Mouse (Mus musculus): Measurements from ENCODE around the gene 4930470P17Rik. TPM values are rescaled to one million over a fixed set of nuclear protein-coding genes. Genes with fewer than 3 reads are reported as not detected.
"Not testable (repeated sequence)": the region's sequence is repeated elsewhere in the genome, so short reads cannot be mapped to it uniquely, and the experiment has no call there.

4930470P17Rik gene
- total and polyA plus RNA-seq, 3 experiments = not detected

DNA sequence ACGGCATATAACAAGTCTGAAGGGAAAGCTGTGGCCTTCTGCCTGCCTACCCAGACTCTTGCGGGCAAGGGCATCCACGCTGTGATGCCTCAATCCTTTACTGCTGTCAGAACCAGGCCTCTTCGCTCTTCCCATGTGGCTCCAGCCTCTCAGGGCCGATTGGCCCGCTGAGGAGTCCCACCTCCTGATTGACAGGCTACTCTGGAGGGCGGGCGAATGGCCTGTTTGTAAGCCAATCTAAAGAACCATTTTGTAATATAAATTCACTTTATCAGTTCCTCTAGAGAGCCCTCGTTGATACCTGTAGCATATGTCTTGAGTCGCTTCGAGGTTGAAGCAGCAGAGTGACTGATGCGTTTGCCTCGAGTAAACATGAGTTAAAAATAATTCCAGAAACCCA, 21.2 kb upstream of the 4930470P17Rik start:
- no peak overlapping the region for H3K27ac ChIP-seq (ENCODE audit: insufficient read depth, low read depth)
- no peaks in the 10 kb centered on the region for H3K27me3 ChIP-seq (replicated peaks)
- no peak for DNase-seq (ENCODE audit: extremely low read depth)
- no peak for TF ChIP-seq PAX5 (IDR thresholded peaks at IDR 0.05; ENCODE audit: low read length)
- in situ Hi-C loops (cut with MboI; ENCODE audit: low pct_ligation_motif_present, low pct_unique_long_range_greater_than_20kb, low sequenced_read_pairs) (no loop called here), dilution Hi-C loops (cut with MboI; ENCODE audit: extremely low pct_ligation_motif_present, extremely low pct_unique_long_range_greater_than_20kb, low sequenced_read_pairs) (no loop called here)
- H3K79me2 ChIP-seq (replicated peaks; ENCODE audit: control insufficient read depth, extremely low read depth, insufficient read depth, poor library complexity, severe bottlenecking) = no peaks in the 10 kb centered on the region
- no peak overlapping the region for H3K9ac ChIP-seq (ENCODE audit: insufficient read depth, low read depth)
- H3K4me1 ChIP-seq (ENCODE audit: control insufficient read depth in 1 of 2, insufficient read depth in 2 of 2) = no peaks in the 10 kb centered on the region
- H3K9me3 ChIP-seq (replicated peaks; ENCODE audit: low read length) = peaks cover 52% of the 10 kb centered on the region
- no peaks in the 10 kb centered on the region for H3K36me3 ChIP-seq (replicated peaks in 1 of 2; ENCODE audit: control insufficient read depth in 1 of 2, insufficient read depth in 1 of 2, low read length in 1 of 2)
- H3K4me3 ChIP-seq (replicated peaks in 1 of 3; ENCODE audit: low read depth in 2 of 3, low read length in 2 of 3, poor library complexity in 1 of 3) = no peak overlapping the region
- H3K4me2 ChIP-seq (ENCODE audit: insufficient read depth, low read depth, poor library complexity, severe bottlenecking) = no peak overlapping the region

DNA sequence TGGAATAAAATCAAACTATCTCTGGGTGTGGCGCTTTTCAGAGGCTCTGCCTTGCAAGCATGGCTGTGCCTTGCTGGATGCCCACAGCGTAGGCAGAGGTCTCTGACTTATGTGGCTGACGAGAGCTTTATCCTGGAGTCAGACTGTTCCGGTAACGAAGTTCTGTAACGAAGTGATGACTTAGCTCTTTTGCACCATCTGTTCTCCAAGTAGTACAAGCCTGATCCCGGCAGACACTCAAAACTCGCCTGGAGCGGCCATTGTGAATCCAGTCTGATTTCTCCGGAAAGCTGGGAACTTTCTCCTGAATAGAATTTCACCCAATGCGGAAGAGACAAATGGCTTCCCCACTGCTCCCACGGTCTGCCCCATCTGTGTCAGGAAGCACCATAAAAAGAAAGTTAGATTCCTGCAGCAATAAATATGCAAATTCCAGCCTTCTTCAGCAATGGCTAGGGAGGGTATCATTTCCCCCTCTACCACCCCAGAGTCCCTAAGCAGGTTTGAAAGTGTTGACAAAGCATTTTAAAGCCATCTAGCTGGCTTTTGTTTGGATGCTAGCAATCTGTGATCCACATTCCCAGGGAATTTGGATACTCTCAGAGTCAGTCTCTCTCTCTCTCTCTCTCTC, 17.2 kb upstream of the 4930470P17Rik start:
- in situ Hi-C loops (cut with MboI; ENCODE audit: low pct_ligation_motif_present, low pct_unique_long_range_greater_than_20kb, low sequenced_read_pairs) = no loop called here

DNA sequence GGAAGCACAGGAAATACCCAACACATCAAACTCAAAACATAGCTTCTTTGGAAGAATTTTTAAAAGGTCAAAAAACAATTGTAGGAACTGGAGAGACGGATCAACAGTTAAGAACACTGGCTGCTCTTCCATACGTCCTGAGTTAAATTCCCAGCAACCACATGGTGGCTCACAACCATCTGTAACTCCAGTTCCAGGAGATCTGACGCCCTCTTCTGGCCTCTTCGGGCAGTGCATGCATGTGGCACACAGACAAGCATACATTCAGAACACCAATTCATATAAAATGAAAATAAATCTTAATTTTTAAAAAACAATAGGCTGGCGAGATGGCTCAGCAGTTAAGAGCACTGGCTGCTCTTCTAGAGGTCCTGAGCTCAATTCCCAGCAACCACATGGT, 10.0 kb upstream of the 4930470P17Rik start:
- H3K9ac ChIP-seq (ENCODE audit: insufficient read depth, low read depth); H3K4me1 ChIP-seq (ENCODE audit: control insufficient read depth in 1 of 2, insufficient read depth in 2 of 2); H3K27ac ChIP-seq (ENCODE audit: insufficient read depth, low read depth); H3K4me2 ChIP-seq (ENCODE audit: insufficient read depth, low read depth, poor library complexity, severe bottlenecking); H3K79me2 ChIP-seq (replicated peaks; ENCODE audit: control insufficient read depth, extremely low read depth, insufficient read depth, poor library complexity, severe bottlenecking); H3K27me3 ChIP-seq (replicated peaks); H3K36me3 ChIP-seq (replicated peaks in 1 of 2; ENCODE audit: control insufficient read depth in 1 of 2, insufficient read depth in 1 of 2, low read length in 1 of 2); in situ Hi-C loops (cut with MboI; ENCODE audit: low pct_ligation_motif_present, low pct_unique_long_range_greater_than_20kb, low sequenced_read_pairs); dilution Hi-C loops (cut with MboI; ENCODE audit: extremely low pct_ligation_motif_present, extremely low pct_unique_long_range_greater_than_20kb, low sequenced_read_pairs); H3K4me3 ChIP-seq (replicated peaks in 1 of 3; ENCODE audit: low read depth in 2 of 3, low read length in 2 of 3, poor library complexity in 1 of 3); DNase-seq (ENCODE audit: extremely low read depth): not testable (repeated sequence)
- peaks cover 71% of the 10 kb centered on the region for H3K9me3 ChIP-seq (replicated peaks; ENCODE audit: low read length)

More for the DNA sequence above, 17.2 kb upstream of the 4930470P17Rik start:
- Histone ChIP-seq H3K4me2 (ENCODE audit: insufficient read depth, low read depth, poor library complexity, severe bottlenecking) (no peak overlapping the region), H3K27ac (ENCODE audit: insufficient read depth, low read depth) (no peak overlapping the region), H3K79me2 (replicated peaks; ENCODE audit: control insufficient read depth, extremely low read depth, insufficient read depth, poor library complexity, severe bottlenecking) (no peaks in the 10 kb centered on the region), H3K9ac (ENCODE audit: insufficient read depth, low read depth) (no peak overlapping the region), H3K36me3 (replicated peaks in 1 of 2; ENCODE audit: control insufficient read depth in 1 of 2, insufficient read depth in 1 of 2, low read length in 1 of 2) (no peaks in the 10 kb centered on the region), H3K9me3 (replicated peaks; ENCODE audit: low read length) (peaks cover 70% of the 10 kb centered on the region), H3K4me1 (ENCODE audit: control insufficient read depth in 1 of 2, insufficient read depth in 2 of 2) (no peaks in the 10 kb centered on the region), H3K27me3 (replicated peaks) (no peaks in the 10 kb centered on the region), H3K4me3 (replicated peaks in 1 of 3; ENCODE audit: low read depth in 2 of 3, low read length in 2 of 3, poor library complexity in 1 of 3) (no peak overlapping the region)
- dilution Hi-C loops (cut with MboI; ENCODE audit: extremely low pct_ligation_motif_present, extremely low pct_unique_long_range_greater_than_20kb, low sequenced_read_pairs) = no loop called here
- TF ChIP-seq SIN3A (IDR thresholded peaks at IDR 0.05; ENCODE audit: low read length) = no peak
- no peak for TF ChIP-seq TBP (conservative IDR thresholded peaks at IDR 0.05; ENCODE audit: low read depth, low read length)
- TF ChIP-seq TCF12 (IDR thresholded peaks at IDR 0.05; ENCODE audit: low read depth, low read length) = no peak
- TF ChIP-seq ZC3H11A (IDR thresholded peaks at IDR 0.05; ENCODE audit: low read depth, low read length) = no peak
- no peak for TF ChIP-seq MEF2A (IDR thresholded peaks at IDR 0.05; ENCODE audit: borderline replicate concordance, low read depth, low read length)
- no peak for TF ChIP-seq JUND (conservative IDR thresholded peaks at IDR 0.05; ENCODE audit: low read depth, low read length)
- TF ChIP-seq JUN (IDR thresholded peaks at IDR 0.05; ENCODE audit: insufficient read depth, low read depth, low read length) = no peak
- no peak for TF ChIP-seq ZKSCAN1 (IDR thresholded peaks at IDR 0.05; ENCODE audit: borderline replicate concordance, low read depth, low read length)
- no peak for TF ChIP-seq EP300 (IDR thresholded peaks at IDR 0.05; ENCODE audit: low read length)
- TF ChIP-seq HCFC1 (IDR thresholded peaks at IDR 0.05; ENCODE audit: low read depth, low read length) = no peak
- no peak for TF ChIP-seq MAX (IDR thresholded peaks at IDR 0.05; ENCODE audit: low read length)
- TF ChIP-seq MYC (IDR thresholded peaks at IDR 0.05; ENCODE audit: low read depth, low read length) = no peak
- no peak for TF ChIP-seq MAZ (IDR thresholded peaks at IDR 0.05; ENCODE audit: low read depth, low read length)
- TF ChIP-seq RAD21 (IDR thresholded peaks at IDR 0.05; ENCODE audit: low read depth, low read length) = no peak
- no peak for TF ChIP-seq IRF4 (IDR thresholded peaks at IDR 0.05; ENCODE audit: low read depth, low read length)
- TF ChIP-seq USF2 (conservative IDR thresholded peaks at IDR 0.05; ENCODE audit: low read depth, low read length) = no peak
- DNase-seq (ENCODE audit: extremely low read depth) = no peak

Data from CH12.LX (cell line).